In genomic region chr10:11322316-11322715, GRCm38 (mm10) we compare ENCODE assay signal across 22 mouse cellular contexts. TPM values are rescaled to one million over a fixed set of nuclear protein-coding genes. Genes with fewer than 3 reads are reported as not detected.
DNase-seq lines count a peak whose midpoint lies in the region; ATAC-seq and TF ChIP-seq lines count a peak whose summit lies in the region.
"Had no signal": no experiment of that assay in that cellular context is flagged by ENCODE, and none has a peak within 500 bp of the region (broad histone marks: within the 10 kb centered on the region; RNA-seq: fewer than 3 reads in every experiment).

No protein-coding gene starts in this region.

- no peak overlapping the region for H3K9ac ChIP-seq in liver, embryonic 14.5 days (replicated peaks)
- H3K9ac ChIP-seq: embryonic facial prominence, embryonic 12.5 days; forebrain, embryonic 15.5 days; heart, embryonic 15.5 days; hindbrain, embryonic 13.5 days had no signal

- H3K27me3 ChIP-seq in G1E (ENCODE audit: insufficient read depth, low read length) = no peaks in the 10 kb centered on the region
- no peaks in the 10 kb centered on the region for H3K27me3 ChIP-seq in liver, embryonic 14.5 days (ENCODE audit: control insufficient read depth, insufficient read depth, low read length)
- H3K27me3 ChIP-seq: CH12.LX; embryonic facial prominence, embryonic 12.5 days; forebrain, embryonic 15.5 days; heart, embryonic 15.5 days; hindbrain, embryonic 13.5 days had no signal

- no peak for TF ChIP-seq CTCF in G1E (IDR thresholded peaks at IDR 0.05; ENCODE audit: low read depth, low read length)
- no peak for TF ChIP-seq CTCF in liver, embryonic 14.5 days (IDR thresholded peaks at IDR 0.05; ENCODE audit: low read depth)

- TF ChIP-seq EP300 in liver, embryonic 14.5 days (IDR thresholded peaks at IDR 0.05; ENCODE audit: low read depth) = peak; percentile 77

- H3K4me1 ChIP-seq in G1E (ENCODE audit: insufficient read depth, low read depth, low read length) = peaks cover 62% of the 10 kb centered on the region
- H3K4me1 ChIP-seq in liver, embryonic 14.5 days (replicated peaks; ENCODE audit: control insufficient read depth in 2 of 2, insufficient read depth in 2 of 2, low read length in 1 of 2) = peaks cover 26 to 33% of the 10 kb centered on the region in 2 experiments
- H3K4me1 ChIP-seq: embryonic facial prominence, embryonic 12.5 days; forebrain, embryonic 15.5 days; heart, embryonic 15.5 days; hindbrain, embryonic 13.5 days had no signal

- intact Hi-C loops in left cerebral cortex, postnatal 14 days (cut with DNase I) = no loop called here

- no peaks in the 10 kb centered on the region for H3K36me3 ChIP-seq in G1E (replicated peaks)
- H3K36me3 ChIP-seq in liver, embryonic 14.5 days (replicated peaks; ENCODE audit: control insufficient read depth, insufficient read depth, low read depth) = no peaks in the 10 kb centered on the region
- H3K36me3 ChIP-seq: embryonic facial prominence, embryonic 12.5 days; forebrain, embryonic 15.5 days; heart, embryonic 15.5 days; hindbrain, embryonic 13.5 days had no signal

- no peak overlapping the region for H3K27ac ChIP-seq in liver, embryonic 14.5 days
- H3K27ac ChIP-seq: embryonic facial prominence, embryonic 12.5 days; forebrain, embryonic 15.5 days; heart, adult 2 months; heart, embryonic 15.5 days; hindbrain, embryonic 13.5 days had no signal

- no peak overlapping the region; the same call in 1 of the 2 replicates for H3K4me2 ChIP-seq in liver, embryonic 14.5 days (ENCODE audit: low read depth)
- H3K4me2 ChIP-seq: embryonic facial prominence, embryonic 12.5 days; forebrain, embryonic 15.5 days; heart, embryonic 11.5 days; heart, embryonic 15.5 days; hindbrain, embryonic 13.5 days had no signal

- ATAC-seq in G1E (ENCODE audit: extremely low read depth, insufficient number of reproducible peaks, low FRiP score, poor library complexity, severe bottlenecking) = peak; percentile 40
- peak; percentile 22; the same call in 1 of the 2 replicates for ATAC-seq in liver, embryonic 14.5 days (ENCODE audit: insufficient read depth)
- peak; percentile 16 for ATAC-seq in megakaryocyte-erythroid progenitor cell, adult 5-6 weeks (replicated peaks; ENCODE audit: low FRiP score, low TSS enrichment, poor library complexity, severe bottlenecking)
- ATAC-seq: forebrain, embryonic 15.5 days had no signal

- no peaks in the 10 kb centered on the region for H3K9me3 ChIP-seq in G1E (replicated peaks)
- H3K9me3 ChIP-seq in liver, embryonic 14.5 days (ENCODE audit: control insufficient read depth, low read length) = no peaks in the 10 kb centered on the region
- H3K9me3 ChIP-seq: embryonic facial prominence, embryonic 12.5 days; forebrain, embryonic 15.5 days; heart, embryonic 15.5 days; hindbrain, embryonic 13.5 days had no signal

- 33% methylated on average over 7 of the region's 7 CpGs for WGBS in liver, embryonic 14.5 days (ENCODE audit: insufficient replicate concordance)

- no peak overlapping the region for H3K4me3 ChIP-seq in G1E (ENCODE audit: low read depth, low read length)
- H3K4me3 ChIP-seq in liver, embryonic 14.5 days (ENCODE audit: insufficient read depth in 1 of 2, low read depth in 2 of 2, low read length in 2 of 2) = no peak overlapping the region
- H3K4me3 ChIP-seq: embryonic facial prominence, embryonic 12.5 days; forebrain, embryonic 15.5 days; heart, adult 2 months; heart, embryonic 15.5 days; hindbrain, embryonic 13.5 days had no signal

- DNase-seq in G1E (ENCODE audit: low spot score) (no peak), liver (peak; percentile 36)
- peak in 1 of 3 experiments; percentile 42 for DNase-seq in liver, embryonic 14.5 days (ENCODE audit: low read depth in 3 of 3, low spot score in 3 of 3)
- DNase-seq in left cerebral cortex, postnatal 14 days (ENCODE audit: low spot score in 2 of 2) = no peak
- no peak for DNase-seq in layer of hippocampus, postnatal 14 days (ENCODE audit: low spot score in 2 of 2)
- no peak for DNase-seq in left cerebral cortex, adult 9 months (ENCODE audit: low spot score in 2 of 2)
- DNase-seq: adrenal gland, adult 8-10 months; adrenal gland, postnatal 36 days; cerebellum, adult 11 months; cerebellum, adult 8-10 months; cerebellum, postnatal 14 days; embryo, embryonic 11 days; gastrocnemius, postnatal 10 days; heart, adult 2 months; heart, postnatal 14 days had no signal

RNA-seq across cellular contexts. Expression of gene Epm2a, which starts 20.9 kb away (rescaled TPM):
- total RNA-seq in G1E (2014; fragmentation: Nextera tagmentation) = 4.2 and 4.9 TPM in 2 replicates
- 14.9 and 15.0 TPM in 2 replicates for total RNA-seq in G1E (2017)
- polyA plus RNA-seq in G1E (2012) = 1.6 and 1.7 TPM in 2 replicates
- 0.22 and 0.26 TPM in 2 replicates for polyA plus RNA-seq in liver, embryonic 14.5 days (2012; rRNA removed)
- 0.05 and 0.16 TPM in 2 replicates for polyA plus RNA-seq in liver, embryonic 14.5 days (2014; fragmentation: Nextera tagmentation; extraction: Ambion mirVana)
- total RNA-seq in megakaryocyte-erythroid progenitor cell, adult 5-6 weeks (2014; fragmentation: Nextera tagmentation) = 1.4 and 1.9 TPM in 2 replicates
- 3.4 and 6.5 TPM in 2 replicates for total RNA-seq in megakaryocyte-erythroid progenitor cell, adult 5-6 weeks (2017)
- total RNA-seq in left cerebral cortex, postnatal 14 days (2021) = 10 to 100 TPM; 28.3 to 32.3 TPM
- total RNA-seq in layer of hippocampus, postnatal 14 days (2021) = 10 to 100 TPM; 25.0 to 30.6 TPM
- total RNA-seq: CH12.LX had no signal

RNA-seq across cellular contexts. Expression of gene Fbxo30, which starts 41.2 kb away (rescaled TPM):
- total RNA-seq in G1E (2014; fragmentation: Nextera tagmentation) (37.2 and 55.6 TPM in 2 replicates), G1E (2017) (22.0 and 26.9 TPM in 2 replicates)
- polyA plus RNA-seq in G1E (2012) = 2.7 and 3.0 TPM in 2 replicates
- 8.0 and 12.3 TPM in 2 replicates for polyA plus RNA-seq in liver, embryonic 14.5 days (2012; rRNA removed)
- 38.4 and 40.9 TPM in 2 replicates for polyA plus RNA-seq in liver, embryonic 14.5 days (2014; fragmentation: Nextera tagmentation; extraction: Ambion mirVana)
- 11.5 and 16.8 TPM in 2 replicates for total RNA-seq in megakaryocyte-erythroid progenitor cell, adult 5-6 weeks (2014; fragmentation: Nextera tagmentation)
- 19.3 and 20.0 TPM in 2 replicates for total RNA-seq in megakaryocyte-erythroid progenitor cell, adult 5-6 weeks (2017)
- 1 to 10 TPM; 8.7 to 8.9 TPM for total RNA-seq in left cerebral cortex, postnatal 14 days (2021)
- 1 to 10 TPM; 9.1 to 9.2 TPM for total RNA-seq in layer of hippocampus, postnatal 14 days (2021)
